Mouse (Mus musculus) forebrain, embryonic 16.5 days (tissue): ENCODE measurements around the gene Nubp1. TPM values are rescaled to one million over a fixed set of nuclear protein-coding genes. Genes with fewer than 3 reads are reported as not detected.

ENCODE experiments used
- ATAC-seq: fragments of 200-750 bp; cut with Nextera tagmentation; 2 replicates; pipeline ENCODE4 v1.8.0; 2017; ENCODE audit warnings: mild to moderate bottlenecking, moderate library complexity
- H3K27ac ChIP-seq: fragments of 300-500 bp; sonication (generic); 2 replicates; pipeline ENCODE4 v1.5.1; 2014; ENCODE audit warnings: low read length, control low read depth
- H3K27me3 ChIP-seq: fragments of 300-500 bp; sonication (generic); replicated peaks from 2 replicates; pipeline ENCODE4 v1.6.1; 2014; ENCODE audit warnings: low read length; ENCODE audit not compliant: control insufficient read depth, insufficient read depth
- H3K36me3 ChIP-seq: fragments of 300-500 bp; sonication (generic); 2 replicates; pipeline ENCODE4 v1.6.1; 2014; ENCODE audit not compliant: control insufficient read depth, insufficient read depth
- H3K4me1 ChIP-seq: fragments of 300-500 bp; sonication (generic); replicated peaks from 2 replicates; pipeline ENCODE4 v1.6.1; 2014; ENCODE audit warnings: low read length; ENCODE audit not compliant: control insufficient read depth, insufficient read depth
- H3K4me2 ChIP-seq: fragments of 300-500 bp; sonication (generic); 2 replicates; pipeline ENCODE4 v1.6.1; 2014; ENCODE audit warnings: mild to moderate bottlenecking, low read length, control low read depth
- H3K4me3 ChIP-seq: fragments of 300-500 bp; sonication (generic); replicated peaks from 2 replicates; pipeline ENCODE4 v1.5.1; 2014; ENCODE audit warnings: mild to moderate bottlenecking, low read length, control low read depth
- H3K9ac ChIP-seq: fragments of 300-500 bp; sonication (generic); replicated peaks from 2 replicates; pipeline ENCODE4 v1.6.1; 2014; ENCODE audit warnings: low read depth, low read length, control low read depth
- H3K9me3 ChIP-seq: fragments of 300-500 bp; sonication (generic); 2 replicates; pipeline ENCODE4 v1.6.1; 2016; ENCODE audit warnings: low read length; ENCODE audit not compliant: control insufficient read depth
- WGBS: fragments of 180-500 bp; shearing (Covaris S2); extraction: QIAGEN DNeasy Blood & Tissue Kit; methylation state at CpG from one replicate; pipeline ENCODE4 v1.1.7; 2014; 5-methylcytosine and 5-hydroxymethylcytosine counted together
- polyA plus RNA-seq: library from polyadenylated mRNA; unstranded; fragments of >200 nt; fragmentation: Nextera tagmentation; extraction: Ambion mirVana; gene quantifications from 2 replicates; pipeline ENCODE4 v1.2.1, GENCODE M21; 2015

The Nubp1 gene
- polyA plus RNA-seq, 1 experiment from 2014 or later: 47.7 TPM

DNA sequence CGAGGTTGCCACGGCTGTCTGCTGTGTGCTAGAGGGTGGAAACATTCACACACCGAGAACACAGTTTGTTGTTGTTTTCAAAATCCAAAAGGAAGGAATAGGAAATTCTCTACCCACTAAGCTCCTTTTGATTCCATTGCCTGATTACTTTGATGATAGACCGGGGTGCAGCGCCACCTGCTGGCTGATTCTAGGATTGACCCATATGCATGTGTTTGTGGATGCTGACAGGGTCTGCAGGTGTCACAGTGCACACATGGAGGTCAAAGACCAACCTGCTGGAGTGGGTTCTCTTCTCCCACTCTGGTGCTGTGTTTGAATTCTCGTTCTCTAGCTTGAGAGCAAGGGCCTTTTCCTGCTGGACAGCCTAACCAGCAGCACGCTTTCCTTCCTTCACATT, 12.6 kb upstream of the Nubp1 start:
- H3K4me1 ChIP-seq: peaks cover 7% of the 10 kb centered on the region
- 26% methylated on average over 7 of the region's 7 CpGs for WGBS
- H3K9ac ChIP-seq: no peak overlapping the region
- no peaks in the 10 kb centered on the region for H3K36me3 ChIP-seq
- no peaks in the 10 kb centered on the region for H3K9me3 ChIP-seq
- H3K27me3 ChIP-seq: no peaks in the 10 kb centered on the region
- H3K27ac ChIP-seq: no peak overlapping the region
- ATAC-seq: peak; percentile 36; the same call in 1 of the 2 replicates
- no peak overlapping the region for H3K4me3 ChIP-seq
- H3K4me2 ChIP-seq: no peak overlapping the region

DNA sequence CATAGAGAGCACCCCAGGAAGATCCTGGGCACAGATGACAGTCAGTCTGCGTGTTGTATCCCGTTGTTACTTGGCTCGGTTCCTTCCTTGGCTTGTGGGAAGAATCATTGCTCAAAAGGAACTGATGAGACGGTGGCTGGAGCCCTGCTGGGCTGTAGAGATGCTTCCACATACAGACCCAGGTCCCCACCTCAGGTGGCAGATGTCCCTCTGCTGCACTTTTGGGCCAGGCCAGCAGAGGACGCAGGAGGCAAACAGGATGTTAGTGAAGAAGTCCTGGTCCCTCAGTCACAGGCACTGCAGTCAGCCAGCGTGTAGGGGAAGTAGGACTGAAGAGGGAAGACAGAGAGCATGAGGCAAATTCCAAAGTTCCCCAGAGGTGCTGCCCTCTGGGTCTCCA, 4.2 kb downstream of the Nubp1 start:
- no peak for ATAC-seq
- H3K27me3 ChIP-seq: no peaks in the 10 kb centered on the region
- H3K9ac ChIP-seq: no peak overlapping the region
- WGBS: 71% methylated on average over 6 of the region's 6 CpGs
- no peak overlapping the region for H3K4me2 ChIP-seq
- no peaks in the 10 kb centered on the region for H3K9me3 ChIP-seq
- no peak overlapping the region for H3K27ac ChIP-seq
- peaks cover 10% of the 10 kb centered on the region for H3K4me1 ChIP-seq
- H3K4me3 ChIP-seq: no peak overlapping the region
- peaks cover 17% of the 10 kb centered on the region for H3K36me3 ChIP-seq

DNA sequence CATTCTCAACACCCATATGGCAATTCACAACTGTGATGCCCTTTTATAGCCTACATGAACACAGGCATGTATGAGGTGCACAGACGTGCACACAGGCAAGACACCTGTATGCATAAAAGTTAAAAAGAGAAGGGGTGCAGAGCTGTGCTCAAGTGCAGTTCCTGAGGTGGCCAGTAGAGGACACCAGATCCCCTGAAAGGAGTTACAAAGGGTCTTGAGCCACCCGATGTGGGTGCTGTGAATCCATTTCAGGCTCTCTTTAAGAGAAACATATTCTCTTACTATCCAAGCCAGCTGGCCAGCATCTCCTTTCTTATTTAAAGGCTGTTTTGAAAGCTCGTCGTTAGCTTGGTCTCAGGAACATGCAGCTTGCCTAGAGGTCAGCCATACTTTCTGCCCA, 5.1 kb downstream of the Nubp1 start:
- H3K4me2 ChIP-seq: no peak overlapping the region
- H3K4me3 ChIP-seq: no peak overlapping the region
- WGBS: 97% methylated on average over 4 of the region's 4 CpGs
- H3K36me3 ChIP-seq: peaks cover 22% of the 10 kb centered on the region
- H3K27ac ChIP-seq: no peak overlapping the region
- H3K9ac ChIP-seq: no peak overlapping the region
- no peaks in the 10 kb centered on the region for H3K9me3 ChIP-seq
- no peaks in the 10 kb centered on the region for H3K27me3 ChIP-seq
- ATAC-seq: no peak
- H3K4me1 ChIP-seq: peaks cover 6% of the 10 kb centered on the region; the same call in 1 of the 2 replicates

DNA sequence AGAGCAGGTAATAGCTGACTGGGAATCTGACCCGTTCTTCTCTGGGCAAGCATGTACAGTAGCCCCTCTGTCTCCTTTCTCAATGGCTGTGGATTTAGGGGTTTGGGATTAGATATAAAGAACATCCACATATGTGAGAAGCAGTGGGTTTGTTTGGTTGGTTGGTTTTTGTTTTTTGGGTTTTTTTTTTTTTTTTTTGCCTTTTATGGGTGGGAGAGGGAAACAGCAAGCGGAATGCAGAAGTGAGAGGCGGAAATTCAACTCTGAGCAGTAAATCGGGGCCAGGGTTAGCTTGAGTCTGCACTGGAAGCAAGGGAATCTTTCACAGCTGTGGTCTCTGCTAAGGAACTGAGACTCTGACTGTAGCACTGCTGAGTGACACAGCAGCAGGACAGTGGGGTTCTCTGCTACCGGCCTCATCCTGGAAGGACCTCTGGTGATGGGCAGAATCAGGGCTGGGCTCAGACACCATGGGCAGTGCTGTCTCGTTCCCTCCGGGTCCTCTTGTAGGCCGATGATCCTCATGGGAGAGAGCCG, 6.0 kb downstream of the Nubp1 start:
- no peak for ATAC-seq
- WGBS: 94% methylated on average over 9 of the region's 9 CpGs

DNA sequence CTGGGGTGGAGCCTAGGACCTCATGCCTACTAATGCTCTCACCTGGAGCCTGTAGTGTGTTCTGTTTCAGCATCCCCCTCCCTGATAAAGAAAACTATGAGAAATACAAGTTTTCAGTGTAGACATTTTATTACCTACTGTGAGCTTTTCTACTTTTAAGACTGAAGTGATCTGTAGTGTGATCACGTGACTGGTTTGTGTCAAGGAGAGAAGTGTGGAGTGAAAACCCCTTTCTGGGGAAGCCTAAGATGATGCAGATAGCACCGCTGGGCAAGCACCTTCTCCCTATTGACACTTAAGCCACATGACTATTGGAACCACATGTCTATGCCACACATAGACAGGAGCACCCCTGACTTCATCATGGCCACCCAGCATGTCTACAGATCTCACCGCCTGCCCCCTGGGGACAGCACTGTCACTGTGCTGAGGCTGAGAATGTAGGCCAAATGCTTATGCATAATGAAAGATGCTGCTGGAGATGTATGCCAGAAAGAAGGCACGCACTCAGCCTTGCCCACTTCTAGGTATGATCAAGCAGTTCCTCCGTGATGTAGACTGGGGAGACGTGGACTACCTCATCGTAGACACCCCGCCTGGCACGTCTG, 8.8 kb downstream of the Nubp1 start:
- Histone ChIP-seq H3K9me3 (no peaks in the 10 kb centered on the region), H3K4me1 (no peaks in the 10 kb centered on the region), H3K4me3 (no peak overlapping the region), H3K9ac (no peak overlapping the region), H3K4me2 (no peak overlapping the region), H3K36me3 (peaks cover 41% of the 10 kb centered on the region), H3K27ac (no peak overlapping the region), H3K27me3 (no peaks in the 10 kb centered on the region)
- ATAC-seq: no peak
- 94% methylated on average over 9 of the region's 9 CpGs for WGBS

More for the DNA sequence above, 6.0 kb downstream of the Nubp1 start:
- H3K4me1 ChIP-seq: peaks cover under 1% of the 10 kb centered on the region; the same call in 1 of the 2 replicates
- no peak overlapping the region for H3K9ac ChIP-seq
- no peaks in the 10 kb centered on the region for H3K9me3 ChIP-seq
- H3K4me2 ChIP-seq: no peak overlapping the region
- no peak overlapping the region for H3K4me3 ChIP-seq
- H3K36me3 ChIP-seq: peaks cover 29% of the 10 kb centered on the region
- H3K27ac ChIP-seq: no peak overlapping the region
- no peaks in the 10 kb centered on the region for H3K27me3 ChIP-seq

DNA sequence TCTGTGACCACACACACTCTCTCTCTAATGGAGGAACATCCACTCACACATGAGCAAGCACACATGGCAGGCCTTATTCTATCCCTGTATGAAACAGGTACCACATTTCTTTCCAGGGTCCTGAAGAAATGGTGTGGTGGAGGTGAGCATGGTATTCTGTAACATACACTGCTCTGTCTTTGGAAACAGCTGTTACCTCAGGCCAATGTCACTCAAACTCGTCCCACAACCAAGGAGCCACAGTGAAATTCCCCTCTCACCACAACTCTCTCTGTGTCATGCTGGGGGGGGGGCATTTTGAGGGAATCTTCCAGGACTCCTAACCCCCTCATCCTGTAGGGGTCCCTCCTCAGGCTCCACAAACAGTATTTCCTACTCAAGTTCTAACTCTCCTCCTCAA, 20.2 kb downstream of the Nubp1 start:
- Histone ChIP-seq H3K36me3 (peaks cover 2% of the 10 kb centered on the region; the same call in 1 of the 2 replicates), H3K4me1 (no peaks in the 10 kb centered on the region), H3K27ac (no peak overlapping the region), H3K4me3 (no peak overlapping the region), H3K27me3 (no peaks in the 10 kb centered on the region), H3K4me2 (no peak overlapping the region), H3K9me3 (no peaks in the 10 kb centered on the region), H3K9ac (no peak overlapping the region)
- no peak for ATAC-seq
- WGBS: 95% methylated on average over 1 of the region's 1 CpGs

DNA sequence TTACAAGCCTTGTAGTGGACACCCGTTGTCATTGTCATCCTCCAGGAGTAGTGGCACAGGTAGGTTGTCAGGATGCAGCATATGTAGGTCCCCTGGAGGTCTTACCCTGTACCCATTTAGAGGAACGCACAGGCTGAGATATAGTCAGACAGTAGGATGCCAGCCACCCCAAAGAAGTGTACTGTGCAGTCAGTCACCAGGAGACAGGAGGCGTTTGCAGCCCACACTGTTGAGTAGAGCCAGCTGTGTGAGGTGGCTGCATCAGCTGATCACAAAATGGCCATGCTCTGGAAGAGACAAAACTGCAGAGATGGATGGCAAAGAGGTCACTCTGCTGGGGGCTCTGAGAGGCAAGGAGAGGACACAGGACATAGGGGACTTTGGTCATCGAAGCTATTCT, 20.6 kb downstream of the Nubp1 start:
- Histone ChIP-seq H3K4me2 (no peak overlapping the region), H3K4me3 (no peak overlapping the region), H3K36me3 (peaks cover 2% of the 10 kb centered on the region; the same call in 1 of the 2 replicates), H3K4me1 (no peaks in the 10 kb centered on the region), H3K27ac (no peak overlapping the region), H3K9ac (no peak overlapping the region), H3K27me3 (no peaks in the 10 kb centered on the region), H3K9me3 (no peaks in the 10 kb centered on the region)
- WGBS: 87% methylated on average over 4 of the region's 4 CpGs
- ATAC-seq: no peak

GRCm38 (mm10) chr16:10433344-10433743, 21.6 kb downstream of the Nubp1 start:
- H3K9me3 ChIP-seq: no peaks in the 10 kb centered on the region
- no peaks in the 10 kb centered on the region for H3K36me3 ChIP-seq
- H3K9ac ChIP-seq: no peak overlapping the region
- H3K4me2 ChIP-seq: no peak overlapping the region
- no peak overlapping the region for H3K4me3 ChIP-seq
- no peaks in the 10 kb centered on the region for H3K4me1 ChIP-seq
- H3K27ac ChIP-seq: no peak overlapping the region
- WGBS: 91% methylated on average over 5 of the region's 5 CpGs
- no peaks in the 10 kb centered on the region for H3K27me3 ChIP-seq
- ATAC-seq: no peak

- no peak for ATAC-seq
- Histone ChIP-seq H3K27me3 (no peaks in the 10 kb centered on the region), H3K4me3 (no peak overlapping the region), H3K4me2 (no peak overlapping the region), H3K27ac (no peak overlapping the region), H3K9me3 (no peaks in the 10 kb centered on the region), H3K9ac (no peak overlapping the region), H3K36me3 (no peaks in the 10 kb centered on the region), H3K4me1 (no peaks in the 10 kb centered on the region)
- 86% methylated on average over 6 of the region's 6 CpGs for WGBS
Observed at GRCm38 (mm10) chr16:10436166-10436565, 24.4 kb downstream of the Nubp1 start.

GRCm38 (mm10) chr16:10438055-10438454, 26.3 kb downstream of the Nubp1 start:
- Histone ChIP-seq H3K27me3 (no peaks in the 10 kb centered on the region), H3K36me3 (no peaks in the 10 kb centered on the region), H3K9me3 (no peaks in the 10 kb centered on the region), H3K4me3 (no peak overlapping the region), H3K27ac (no peak overlapping the region), H3K9ac (no peak overlapping the region), H3K4me2 (no peak overlapping the region), H3K4me1 (no peaks in the 10 kb centered on the region)
- WGBS: 72% methylated on average over 5 of the region's 5 CpGs
- ATAC-seq: no peak
